Mouse (Mus musculus): ENCODE results near the gene Vrtn. TPM values are rescaled to one million over a fixed set of nuclear protein-coding genes. Genes with fewer than 3 reads are reported as not detected.

The Vrtn gene
- polyA plus RNA-seq, 1 experiment from 2014 or later: not detected

DNA sequence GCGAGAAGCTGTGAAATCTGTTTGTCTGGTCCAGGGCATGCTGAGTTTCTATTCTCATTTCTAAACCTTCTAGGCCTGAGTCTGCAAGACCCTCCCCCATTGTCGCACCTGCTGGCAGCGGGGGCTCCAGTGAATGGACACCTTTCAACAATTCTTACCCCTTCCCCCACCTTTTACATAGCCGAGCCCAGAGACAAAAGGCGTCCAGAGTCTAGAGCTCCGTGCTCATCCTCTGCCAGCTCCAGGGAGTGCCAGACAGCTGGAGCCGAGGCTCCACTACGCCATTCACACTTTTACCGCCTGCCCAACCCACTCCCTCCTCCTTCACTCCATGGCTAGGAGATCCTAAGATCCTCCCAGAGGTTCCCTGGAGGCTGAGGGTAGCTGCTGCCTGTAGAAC lies 15.7 kb upstream of the Vrtn start:
- H3K4me2 ChIP-seq: 0 out of 2 replicates have a peak overlapping the region, but pooled peaks have one; percentile 21
- no peaks in the 10 kb centered on the region for H3K36me3 ChIP-seq
- no peak overlapping the region for H3K27ac ChIP-seq
- 0 out of 2 replicates have a peak overlapping the region, but pooled peaks have one; percentile 12 for H3K4me3 ChIP-seq (replicated peaks)
- no peak overlapping the region for H3K9ac ChIP-seq
- no peaks in the 10 kb centered on the region for H3K9me3 ChIP-seq (replicated peaks)
- H3K4me1 ChIP-seq: 0 out of 2 replicates have a peak, but pooled peaks cover 7% of the 10 kb centered on the region
- no peak for ATAC-seq (replicated peaks; ENCODE audit: low FRiP score)
- WGBS: 5% methylated on average over 9 of the region's 9 CpGs
- peaks cover 45% of the 10 kb centered on the region for H3K27me3 ChIP-seq

DNA sequence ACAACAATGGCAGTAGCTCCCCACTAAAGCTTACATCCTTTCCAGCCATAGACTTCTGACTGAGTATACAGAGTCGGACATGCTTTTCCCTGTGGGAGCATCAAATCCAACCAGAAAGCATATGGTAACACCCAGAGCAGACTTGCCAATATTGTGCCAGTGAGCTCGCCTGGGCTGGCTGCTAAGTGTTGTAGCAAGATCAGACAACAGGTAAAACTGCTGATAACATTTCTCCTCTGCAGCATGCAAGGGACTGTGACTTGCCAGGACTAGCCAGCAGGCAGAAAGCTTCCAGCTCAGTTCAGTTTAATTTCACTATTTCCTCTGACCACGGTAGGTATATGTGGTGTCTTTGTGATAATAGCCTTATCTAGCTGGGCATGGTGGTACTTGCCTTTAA lies 9.0 kb upstream of the Vrtn start:
- 70% methylated on average over 3 of the region's 3 CpGs for WGBS
- no peaks in the 10 kb centered on the region for H3K4me1 ChIP-seq
- ATAC-seq (replicated peaks; ENCODE audit: low FRiP score): no peak

DNA sequence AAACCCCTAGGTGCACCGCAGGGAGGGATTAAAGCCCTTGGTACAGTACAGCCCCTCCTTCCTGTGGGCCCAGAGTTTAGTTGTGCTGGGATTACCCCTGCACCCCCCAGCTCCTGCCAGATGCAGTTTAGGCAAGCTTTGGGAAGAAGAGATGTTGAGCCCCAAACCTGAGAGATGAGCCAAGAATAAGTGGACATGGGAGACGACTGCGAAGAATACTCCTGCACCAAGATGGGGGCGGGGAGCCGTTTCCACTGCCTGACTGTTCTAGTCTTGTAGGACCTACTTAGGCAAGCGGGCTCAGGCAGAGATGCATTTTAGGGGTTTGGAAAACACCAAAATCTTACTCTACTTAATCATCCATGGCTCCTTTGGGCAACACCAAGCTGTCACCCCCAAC lies 566 bp upstream of the Vrtn start:
- Histone ChIP-seq H3K27ac (no peak overlapping the region), H3K4me3 (replicated peaks) (no peak overlapping the region), H3K27me3 (peaks cover 56% of the 10 kb centered on the region), H3K4me1 (no peaks in the 10 kb centered on the region; the same call in 1 of the 2 replicates), H3K9me3 (replicated peaks) (no peaks in the 10 kb centered on the region), H3K9ac (no peak overlapping the region), H3K36me3 (no peaks in the 10 kb centered on the region), H3K4me2 (no peak overlapping the region)
- 10% methylated on average over 6 of the region's 6 CpGs for WGBS
- ATAC-seq (replicated peaks; ENCODE audit: low FRiP score): no peak

More for the DNA sequence above, 9.0 kb upstream of the Vrtn start:
- no peak overlapping the region for H3K4me3 ChIP-seq (replicated peaks)
- no peaks in the 10 kb centered on the region for H3K9me3 ChIP-seq (replicated peaks)
- H3K4me2 ChIP-seq: no peak overlapping the region
- H3K27ac ChIP-seq: no peak overlapping the region
- peaks cover under 1% of the 10 kb centered on the region; the same call in 1 of the 2 replicates for H3K27me3 ChIP-seq
- no peak overlapping the region for H3K9ac ChIP-seq
- no peaks in the 10 kb centered on the region for H3K36me3 ChIP-seq

DNA sequence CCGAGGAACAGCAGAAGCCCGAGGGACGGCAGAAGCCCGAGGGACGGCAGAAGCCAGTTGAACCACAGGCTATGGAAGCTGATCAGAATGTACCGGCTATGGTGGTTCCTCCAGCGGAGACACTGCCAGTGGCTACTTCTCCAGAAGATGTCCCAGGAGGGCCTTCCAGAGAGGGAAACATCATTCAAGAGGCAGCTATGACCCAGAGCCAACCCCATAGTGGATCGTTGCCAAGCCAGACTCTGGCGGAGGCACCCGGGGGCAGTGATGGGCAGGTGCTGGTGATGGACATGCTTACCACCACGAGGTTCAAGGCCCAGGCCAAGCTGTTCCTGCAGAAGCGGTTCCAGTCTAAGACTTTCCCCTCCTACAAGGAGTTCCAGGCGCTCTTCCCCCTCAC lies 9.4 kb downstream of the Vrtn start:
- no peak for ATAC-seq (replicated peaks; ENCODE audit: low FRiP score)
- H3K9me3 ChIP-seq (replicated peaks): no peaks in the 10 kb centered on the region
- H3K27ac ChIP-seq: no peak overlapping the region
- H3K36me3 ChIP-seq: no peaks in the 10 kb centered on the region
- no peaks in the 10 kb centered on the region for H3K4me1 ChIP-seq
- no peak overlapping the region for H3K9ac ChIP-seq
- H3K27me3 ChIP-seq: peaks cover 41% of the 10 kb centered on the region
- H3K4me3 ChIP-seq (replicated peaks): no peak overlapping the region
- WGBS: 84% methylated on average over 13 of the region's 13 CpGs
- no peak overlapping the region for H3K4me2 ChIP-seq

DNA sequence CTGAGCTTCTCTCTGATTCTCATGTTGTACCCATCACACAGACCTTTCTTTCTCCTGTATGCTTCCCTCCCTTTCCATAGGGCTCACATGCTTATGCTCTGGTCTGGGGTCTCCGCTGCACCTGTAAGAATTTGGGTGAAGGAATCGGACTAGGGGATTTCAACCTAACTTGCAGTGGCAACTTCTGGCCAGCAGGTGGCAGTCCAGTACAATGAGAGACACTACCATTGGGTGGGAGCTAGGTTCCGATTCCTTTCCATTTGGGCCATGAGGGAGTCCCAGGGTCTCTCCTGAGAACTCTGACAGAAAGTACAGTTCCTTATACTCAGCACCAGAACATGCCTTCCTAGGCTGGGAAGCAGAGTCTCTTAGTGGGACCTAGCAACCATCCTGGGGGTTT lies 13.1 kb downstream of the Vrtn start:
- H3K9me3 ChIP-seq (replicated peaks): no peaks in the 10 kb centered on the region
- no peaks in the 10 kb centered on the region for H3K4me1 ChIP-seq
- H3K27me3 ChIP-seq: peaks cover 38% of the 10 kb centered on the region
- no peak overlapping the region for H3K9ac ChIP-seq
- H3K4me3 ChIP-seq (replicated peaks): no peak overlapping the region
- no peak for ATAC-seq (replicated peaks; ENCODE audit: low FRiP score)
- H3K27ac ChIP-seq: no peak overlapping the region
- H3K4me2 ChIP-seq: no peak overlapping the region
- H3K36me3 ChIP-seq: no peaks in the 10 kb centered on the region
- WGBS: 17% methylated on average over 3 of the region's 3 CpGs

DNA sequence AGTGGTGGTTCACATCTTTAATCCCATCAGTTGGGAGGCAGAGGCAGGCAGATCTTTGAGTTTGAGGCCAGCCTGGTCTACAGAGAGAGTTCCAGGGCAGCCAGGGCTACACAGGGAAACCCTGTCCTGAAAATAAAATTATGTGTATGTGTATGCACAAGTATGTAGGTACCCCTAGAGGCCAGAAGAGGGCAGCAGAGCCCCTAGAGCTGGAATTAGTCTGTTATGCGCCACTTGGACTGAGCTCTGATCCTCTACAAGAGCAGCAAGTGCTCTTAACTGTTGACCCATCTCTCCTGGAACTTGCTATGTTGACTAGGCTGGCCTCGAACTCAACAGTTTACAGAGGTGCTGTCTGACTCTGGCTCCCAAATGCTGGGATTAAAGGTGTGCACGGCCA lies 29.7 kb downstream of the Vrtn start:
- H3K27ac ChIP-seq: no peak overlapping the region
- no peaks in the 10 kb centered on the region; the same call in 1 of the 2 replicates for H3K9me3 ChIP-seq (replicated peaks)
- no peak overlapping the region for H3K4me2 ChIP-seq
- 90% methylated on average over 3 of the region's 3 CpGs for WGBS
- H3K27me3 ChIP-seq: peaks cover 14% of the 10 kb centered on the region
- no peak for ATAC-seq (replicated peaks; ENCODE audit: low FRiP score)
- H3K4me1 ChIP-seq: no peaks in the 10 kb centered on the region
- no peak overlapping the region for H3K4me3 ChIP-seq (replicated peaks)
- no peaks in the 10 kb centered on the region for H3K36me3 ChIP-seq
- no peak overlapping the region for H3K9ac ChIP-seq

DNA sequence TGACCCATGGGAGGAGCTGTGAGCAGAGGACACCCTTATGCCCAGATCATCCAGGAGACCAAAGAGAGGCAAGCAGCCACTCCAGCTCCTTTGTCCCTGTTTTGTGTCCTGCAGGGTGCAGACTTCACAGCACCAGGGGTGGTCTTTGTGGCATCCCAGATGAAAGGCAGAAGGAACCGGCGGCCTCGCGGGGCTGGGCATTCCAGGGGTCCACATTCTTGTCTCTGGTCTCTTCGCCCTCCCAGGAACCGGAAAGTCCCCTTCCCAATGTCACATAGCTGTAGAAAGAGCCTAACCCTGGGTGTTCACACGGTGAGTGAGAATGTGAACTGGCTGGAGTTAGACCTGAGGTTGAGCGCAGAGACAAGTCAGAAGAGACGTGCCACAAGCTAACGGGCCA lies 30.8 kb downstream of the Vrtn start:
- no peak overlapping the region for H3K4me3 ChIP-seq (replicated peaks)
- peaks cover 14% of the 10 kb centered on the region for H3K27me3 ChIP-seq
- no peak overlapping the region for H3K9ac ChIP-seq
- H3K36me3 ChIP-seq: no peaks in the 10 kb centered on the region
- no peak overlapping the region for H3K4me2 ChIP-seq
- H3K4me1 ChIP-seq: no peaks in the 10 kb centered on the region
- H3K9me3 ChIP-seq (replicated peaks): no peaks in the 10 kb centered on the region; the same call in 1 of the 2 replicates
- ATAC-seq (replicated peaks; ENCODE audit: low FRiP score): no peak
- 28% methylated on average over 10 of the region's 10 CpGs for WGBS
- no peak overlapping the region for H3K27ac ChIP-seq

DNA sequence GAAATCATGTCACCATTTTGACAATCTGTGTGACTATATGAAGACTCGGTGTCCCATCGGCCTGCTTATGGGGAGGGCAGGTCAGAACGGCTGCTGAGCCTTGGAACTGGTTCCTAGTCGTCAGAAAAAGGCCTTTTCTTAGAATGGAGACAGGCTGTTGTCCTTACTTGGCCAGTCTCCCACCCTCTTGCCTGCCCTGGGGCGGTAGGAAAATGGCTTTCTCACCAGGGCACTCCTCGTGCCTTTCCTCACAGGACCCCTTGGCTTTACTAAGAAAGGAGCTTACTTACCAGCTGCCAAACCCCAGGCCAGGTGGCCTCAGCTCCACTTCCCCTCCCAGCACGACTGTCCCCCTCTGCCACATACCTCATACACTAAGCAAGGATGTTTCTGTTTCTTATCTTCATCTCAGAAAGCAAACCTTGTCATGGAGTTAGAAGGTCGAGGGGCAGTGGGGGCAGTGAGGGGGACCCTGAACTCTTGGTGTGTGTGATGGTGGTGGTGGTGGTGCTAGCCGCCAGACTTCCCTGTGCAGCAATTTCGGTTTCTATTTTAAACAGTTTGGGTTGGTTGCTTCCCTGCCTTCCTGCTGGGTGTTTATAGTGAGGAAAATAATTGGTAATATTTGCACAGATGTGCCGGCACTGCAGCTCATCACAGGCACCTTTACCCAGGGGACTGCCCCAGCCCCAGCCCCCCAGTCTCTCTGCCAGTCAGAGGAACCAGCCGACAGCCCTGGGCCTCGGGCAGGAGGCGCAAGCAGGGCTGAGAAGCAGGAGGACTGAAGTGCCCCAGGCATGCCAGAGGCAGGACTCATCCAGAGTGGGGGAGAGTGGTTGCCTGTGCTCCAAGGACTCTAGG lies 34.1 kb downstream of the Vrtn start:
- 52% methylated on average over 14 of the region's 14 CpGs for WGBS
- Histone ChIP-seq H3K27ac (no peak overlapping the region), H3K4me2 (no peak overlapping the region), H3K9ac (no peak overlapping the region), H3K36me3 (no peaks in the 10 kb centered on the region), H3K4me3 (replicated peaks) (no peak overlapping the region), H3K9me3 (replicated peaks) (no peaks in the 10 kb centered on the region; the same call in 1 of the 2 replicates), H3K4me1 (no peaks in the 10 kb centered on the region), H3K27me3 (peaks cover 19% of the 10 kb centered on the region)
- no peak for ATAC-seq (replicated peaks; ENCODE audit: low FRiP score)

DNA sequence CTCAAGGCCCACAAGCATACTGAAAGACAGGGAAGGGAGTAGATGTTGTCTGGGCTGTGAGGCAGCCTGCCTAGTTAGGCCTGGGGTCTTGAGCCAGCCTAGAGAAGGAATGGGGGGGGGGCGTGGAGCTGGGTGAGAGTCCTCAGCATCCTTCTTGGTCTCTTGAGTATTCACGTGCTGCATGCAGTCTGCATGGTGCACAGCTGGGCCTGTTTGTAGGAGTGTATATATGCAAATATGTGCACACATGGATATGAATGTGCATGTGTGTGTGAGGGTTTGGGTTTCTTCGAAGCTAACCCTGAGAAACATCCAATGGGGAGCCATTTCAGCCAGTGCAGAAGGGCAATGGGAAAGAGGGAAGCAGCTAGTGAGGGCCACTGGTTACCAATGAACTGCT lies 35.2 kb downstream of the Vrtn start:
- H3K9ac ChIP-seq: no peak overlapping the region
- no peak overlapping the region for H3K27ac ChIP-seq
- H3K4me3 ChIP-seq (replicated peaks): no peak overlapping the region
- H3K36me3 ChIP-seq: no peaks in the 10 kb centered on the region
- H3K9me3 ChIP-seq (replicated peaks): no peaks in the 10 kb centered on the region
- ATAC-seq (replicated peaks; ENCODE audit: low FRiP score): no peak
- H3K27me3 ChIP-seq: peaks cover 29% of the 10 kb centered on the region
- 0 out of 2 replicates have a peak, but pooled peaks cover 2% of the 10 kb centered on the region for H3K4me1 ChIP-seq
- no peak overlapping the region for H3K4me2 ChIP-seq
- 79% methylated on average over 3 of the region's 3 CpGs for WGBS

DNA sequence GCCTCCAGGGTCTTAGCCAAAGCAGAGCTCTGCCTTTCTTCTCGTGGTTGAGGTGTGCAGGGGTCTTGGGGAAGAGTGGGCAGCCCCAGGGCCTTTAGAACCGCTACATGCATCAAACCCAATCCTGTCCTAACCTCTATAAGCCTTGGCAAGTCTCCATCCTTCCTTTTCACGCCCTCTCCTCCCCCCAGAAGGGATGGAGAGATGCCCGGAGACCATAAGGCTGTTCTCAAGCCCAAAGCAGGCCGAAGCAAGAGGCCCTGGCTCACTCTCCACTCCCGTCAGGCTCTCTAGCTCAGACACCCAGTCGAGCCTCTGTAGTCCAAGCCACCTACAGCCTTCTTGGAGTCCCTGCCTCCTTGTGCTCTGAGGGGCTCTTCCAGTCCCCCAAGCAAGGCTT lies 43.8 kb downstream of the Vrtn start:
- Histone ChIP-seq H3K36me3 (no peaks in the 10 kb centered on the region), H3K27ac (no peak overlapping the region), H3K4me2 (no peak overlapping the region), H3K4me3 (replicated peaks) (no peak overlapping the region), H3K9ac (no peak overlapping the region), H3K9me3 (replicated peaks) (no peaks in the 10 kb centered on the region), H3K27me3 (peaks cover 26% of the 10 kb centered on the region), H3K4me1 (0 out of 2 replicates have a peak, but pooled peaks cover 2% of the 10 kb centered on the region)
- no peak for ATAC-seq (replicated peaks; ENCODE audit: low FRiP score)
- 73% methylated on average over 7 of the region's 7 CpGs for WGBS

DNA sequence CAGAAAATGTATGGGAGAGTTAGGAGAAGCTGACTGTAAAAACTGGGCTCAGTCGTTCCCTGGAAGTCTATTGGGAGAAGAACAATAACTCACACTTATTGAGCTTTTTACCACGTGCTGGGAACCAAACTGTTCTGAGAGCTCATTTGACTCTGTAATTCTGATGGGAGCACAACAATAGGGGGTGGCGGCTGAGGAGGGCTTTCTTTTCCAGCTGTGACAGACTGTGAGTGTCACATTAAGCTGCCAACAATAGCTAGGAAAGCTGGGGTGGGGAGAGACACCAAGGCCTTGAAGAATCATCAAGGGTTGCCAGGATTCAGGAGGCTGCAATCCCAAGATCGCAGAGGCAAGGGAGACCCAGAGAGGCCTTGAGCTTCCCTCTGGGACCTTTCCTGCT lies 45.4 kb downstream of the Vrtn start:
- ATAC-seq (replicated peaks; ENCODE audit: low FRiP score): no peak
- Histone ChIP-seq H3K27me3 (peaks cover 16% of the 10 kb centered on the region), H3K4me1 (no peaks in the 10 kb centered on the region), H3K9me3 (replicated peaks) (no peaks in the 10 kb centered on the region), H3K9ac (no peak overlapping the region), H3K4me2 (no peak overlapping the region), H3K4me3 (replicated peaks) (no peak overlapping the region), H3K36me3 (no peaks in the 10 kb centered on the region), H3K27ac (no peak overlapping the region)
- WGBS: 34% methylated on average over 4 of the region's 4 CpGs

DNA sequence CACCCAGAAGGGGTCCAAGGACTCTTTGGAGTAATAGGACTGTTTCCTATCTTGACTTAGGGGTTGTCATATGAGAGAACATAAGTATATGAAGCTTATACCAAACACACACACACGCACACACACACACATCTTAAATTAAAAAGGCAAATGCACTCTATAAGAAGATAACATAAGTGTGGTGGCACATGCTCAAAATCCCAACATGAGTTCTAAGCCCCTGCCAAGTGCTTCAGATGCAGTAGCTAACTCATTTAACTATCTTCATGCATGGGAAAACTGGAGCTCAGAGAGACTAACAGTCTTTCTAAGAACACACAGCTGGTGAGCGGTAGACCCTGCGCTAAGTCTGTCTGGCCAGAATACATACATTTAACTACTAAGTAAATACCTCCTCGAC lies 46.7 kb downstream of the Vrtn start:
- no peak for ATAC-seq (replicated peaks; ENCODE audit: low FRiP score)
- no peaks in the 10 kb centered on the region for H3K36me3 ChIP-seq
- WGBS: 86% methylated on average over 4 of the region's 4 CpGs
- H3K4me1 ChIP-seq: no peaks in the 10 kb centered on the region
- no peak overlapping the region for H3K4me3 ChIP-seq (replicated peaks)
- H3K4me2 ChIP-seq: no peak overlapping the region
- H3K9me3 ChIP-seq (replicated peaks): no peaks in the 10 kb centered on the region
- no peak overlapping the region for H3K9ac ChIP-seq
- H3K27ac ChIP-seq: no peak overlapping the region
- peaks cover 16% of the 10 kb centered on the region for H3K27me3 ChIP-seq
